Mouse (Mus musculus) forelimb bud, embryonic 11.5 days (tissue): Measurements from ENCODE around the gene Thap2.
A peak's percentile ranks its signal among the peaks of the same experiment; 100 is the strongest.

Experiments
- DNase-seq: peaks from one replicate; pipeline ENCODE4 v3.0.0-alpha.2; 2012; ENCODE audit warnings: low read depth, low spot score

Gene Thap2

DNA sequence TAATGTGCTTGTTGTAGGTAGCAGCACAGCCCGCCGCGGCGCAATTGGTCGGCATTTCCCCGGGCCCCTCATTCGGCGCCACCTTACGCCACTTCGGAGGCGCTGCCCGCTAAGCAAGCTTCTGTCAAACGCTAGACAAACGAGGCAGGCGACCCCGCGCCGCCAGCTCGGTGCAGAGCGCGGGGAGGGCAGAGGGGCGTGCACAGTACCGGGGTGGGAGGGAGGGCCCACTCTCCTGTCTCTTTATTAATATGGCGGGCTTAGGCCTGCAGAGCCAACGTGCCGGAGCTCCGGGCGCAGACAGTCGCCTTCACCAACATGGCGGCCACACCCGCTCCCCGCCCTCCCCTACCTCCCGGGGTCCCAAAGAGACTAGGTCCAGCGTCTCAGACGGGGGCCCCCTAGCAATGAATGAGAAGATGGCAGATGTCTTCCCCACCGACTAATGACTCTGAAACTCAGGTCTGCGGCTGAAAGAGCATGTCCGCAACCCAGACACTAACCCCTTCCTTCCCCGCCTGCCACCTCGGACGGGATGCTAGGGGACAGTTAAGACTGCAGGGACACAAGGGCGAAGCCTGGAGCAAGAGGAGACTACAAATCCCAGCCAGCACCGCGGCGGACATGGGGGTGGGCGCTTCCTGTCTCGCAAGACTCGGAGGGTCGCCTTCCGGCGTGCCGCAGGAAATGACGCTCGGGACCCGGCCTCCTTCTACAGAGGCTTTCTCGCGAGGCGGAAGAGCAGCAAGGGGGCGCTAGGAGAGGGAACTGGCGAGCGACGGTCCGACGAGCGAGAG, at the start of gene Thap2, which contains the start of gene Zfc3h1:
Gene Thap2 (minus strand): TSS at position 223 of the 797 bp plus-strand sequence.
Gene Zfc3h1 (plus strand): TSS at position 739 of the 797 bp plus-strand sequence.
- DNase-seq: peak; percentile 99

DNA sequence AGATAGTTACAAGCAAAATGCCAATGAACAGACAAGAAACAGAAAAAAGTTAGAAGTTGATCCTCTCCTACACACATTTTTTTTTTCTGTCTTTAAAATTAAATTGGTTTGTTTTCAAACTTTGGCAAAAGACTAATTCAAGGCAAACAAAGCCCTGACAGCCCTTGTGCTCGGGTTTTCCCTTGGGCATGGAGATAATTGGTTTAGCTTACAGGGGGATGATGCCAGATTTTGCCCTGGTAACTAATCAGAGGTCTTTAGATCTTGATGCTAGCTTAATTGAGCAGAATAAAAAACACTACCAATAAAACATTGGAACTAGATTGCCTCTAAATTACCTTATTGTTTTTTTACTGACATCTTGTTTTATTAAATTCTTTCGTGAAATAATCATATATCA, 41.1 kb upstream of the Thap2 start:
- DNase-seq: no peak

DNA sequence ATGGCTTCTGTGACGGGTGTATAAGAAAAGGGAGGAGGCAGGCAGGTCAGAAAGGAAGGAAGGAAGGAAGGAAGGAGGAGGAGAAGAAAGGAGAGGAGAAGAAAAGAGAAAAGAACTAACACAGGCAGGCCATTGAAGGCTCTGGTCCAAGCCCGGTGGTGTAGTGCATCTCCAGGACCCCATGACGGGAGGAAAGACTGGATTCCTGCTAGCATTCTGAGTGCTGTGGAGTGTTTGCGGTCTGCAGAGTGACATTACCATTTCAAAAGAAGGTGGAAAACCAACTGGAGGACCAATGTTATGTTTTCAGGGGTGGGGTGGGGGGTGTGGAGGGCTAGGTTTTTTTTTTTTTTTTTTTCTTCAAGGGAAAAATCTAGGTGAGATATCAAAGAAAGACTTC, 37.7 kb upstream of the Thap2 start:
- DNase-seq: no peak

DNA sequence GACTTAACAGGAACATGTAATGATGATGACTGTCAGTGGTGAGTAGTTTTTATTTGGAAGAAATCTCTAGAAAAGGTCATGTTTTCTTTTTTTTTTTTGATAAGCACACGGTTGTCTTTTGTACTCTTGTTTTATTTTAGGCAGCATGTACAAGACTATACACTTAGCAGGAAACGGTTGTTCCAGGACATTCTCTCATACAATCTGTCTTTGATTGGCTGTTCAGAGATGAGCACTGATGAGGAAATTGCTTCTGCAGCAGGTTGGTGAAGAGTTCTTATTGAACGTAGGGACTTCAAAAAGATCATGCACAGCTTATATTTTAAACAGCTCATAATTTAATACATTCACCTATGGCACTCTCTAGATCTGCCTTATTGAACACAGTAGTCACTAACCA, 29.8 kb upstream of the Thap2 start:
- DNase-seq: no peak

DNA sequence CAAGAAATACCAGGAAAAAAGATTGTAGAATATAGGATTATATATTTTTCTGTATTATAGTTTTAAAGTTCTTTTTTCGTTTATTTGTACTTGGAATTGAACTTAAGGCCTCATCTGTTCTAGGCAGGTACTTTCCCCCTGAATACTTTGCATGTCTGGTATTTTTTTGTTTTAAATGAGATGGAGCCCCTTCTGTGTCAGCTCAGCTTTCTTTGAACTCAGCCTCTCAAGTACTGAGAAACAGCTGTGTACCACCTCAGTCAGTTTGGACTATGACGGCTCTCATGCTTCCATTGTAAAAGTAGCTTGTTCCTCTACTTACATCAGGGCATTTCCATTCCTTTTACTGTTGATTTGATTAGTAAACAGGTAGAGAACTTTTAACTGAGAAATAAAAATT, 29.3 kb upstream of the Thap2 start:
- no peak for DNase-seq

DNA sequence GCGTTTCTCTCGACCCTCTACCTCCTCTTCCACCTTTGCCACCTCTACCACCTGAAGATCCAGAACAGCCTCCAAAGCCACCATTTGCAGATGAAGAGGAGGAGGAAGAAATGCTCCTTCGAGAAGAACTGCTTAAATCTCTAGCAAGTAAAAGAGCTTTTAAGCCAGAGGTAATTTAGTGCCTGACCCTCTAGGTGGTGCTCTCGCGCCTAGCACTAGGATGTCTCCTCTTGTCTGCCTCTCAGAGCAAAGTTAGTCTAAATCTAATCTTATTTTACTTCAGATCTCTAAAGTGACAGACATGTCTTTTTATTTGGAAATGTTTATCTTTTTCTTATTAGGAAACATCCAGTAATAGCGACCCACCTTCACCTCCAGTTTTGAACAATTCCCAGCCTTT, 22.1 kb upstream of the Thap2 start:
- DNase-seq: peak; percentile 62

DNA sequence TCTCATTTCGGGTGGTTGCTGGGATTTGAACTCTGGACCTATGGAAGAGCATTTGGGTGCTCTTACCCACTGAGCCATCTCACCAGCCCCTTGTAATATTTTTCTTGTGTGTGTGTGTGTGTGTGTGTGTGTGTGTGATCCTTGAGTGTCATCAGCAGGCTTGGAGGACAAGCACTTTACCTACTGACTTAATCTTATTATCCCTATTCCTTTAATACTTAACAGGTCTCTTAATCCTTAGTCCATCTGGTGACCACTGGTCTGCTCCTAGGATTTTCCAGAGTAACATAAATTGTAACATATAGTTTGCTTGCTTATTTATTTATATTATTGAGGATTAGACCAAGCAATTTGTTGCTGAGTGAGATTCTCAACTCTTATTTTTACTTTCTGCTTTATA, 7.7 kb upstream of the Thap2 start:
- DNase-seq: no peak

DNA sequence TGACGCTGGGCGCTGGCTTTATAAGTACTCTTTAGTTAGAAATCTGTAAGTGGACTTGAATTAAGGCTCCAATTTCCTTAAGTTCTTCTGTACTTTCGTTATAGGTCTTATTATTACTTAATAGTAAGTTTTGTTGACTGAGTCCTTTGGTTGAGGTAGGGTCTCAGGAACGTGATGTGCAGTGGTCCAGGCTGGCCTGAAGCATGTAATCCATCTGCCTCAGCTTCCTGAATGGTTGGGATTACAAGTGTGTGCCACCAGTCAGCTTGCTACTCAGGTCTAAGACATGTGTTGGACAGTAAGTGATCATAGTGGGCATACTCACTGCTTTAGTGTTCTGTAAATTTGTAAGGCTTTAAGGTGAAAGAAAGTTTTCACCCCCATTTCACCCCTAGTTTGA, 6.8 kb upstream of the Thap2 start:
- no peak for DNase-seq

DNA sequence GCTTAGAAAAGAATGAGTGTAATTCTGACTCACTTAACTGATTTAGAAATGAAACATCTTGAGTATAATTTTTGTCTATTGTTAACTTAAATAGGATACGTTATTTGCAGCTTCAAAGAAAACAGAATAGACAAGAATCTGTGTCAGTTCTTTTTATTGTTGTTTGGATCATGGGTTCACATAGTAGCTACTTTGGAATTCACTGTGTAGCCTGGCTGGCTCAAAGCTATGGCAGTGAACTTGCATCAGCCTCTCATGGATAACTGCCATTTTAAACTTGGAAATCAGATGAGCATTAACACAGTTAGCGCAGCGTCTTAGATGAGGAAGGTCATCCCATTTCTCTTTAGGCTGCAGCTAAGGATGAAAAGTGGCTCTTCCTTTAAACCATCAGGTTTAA, 3.6 kb upstream of the Thap2 start:
- no peak for DNase-seq

DNA sequence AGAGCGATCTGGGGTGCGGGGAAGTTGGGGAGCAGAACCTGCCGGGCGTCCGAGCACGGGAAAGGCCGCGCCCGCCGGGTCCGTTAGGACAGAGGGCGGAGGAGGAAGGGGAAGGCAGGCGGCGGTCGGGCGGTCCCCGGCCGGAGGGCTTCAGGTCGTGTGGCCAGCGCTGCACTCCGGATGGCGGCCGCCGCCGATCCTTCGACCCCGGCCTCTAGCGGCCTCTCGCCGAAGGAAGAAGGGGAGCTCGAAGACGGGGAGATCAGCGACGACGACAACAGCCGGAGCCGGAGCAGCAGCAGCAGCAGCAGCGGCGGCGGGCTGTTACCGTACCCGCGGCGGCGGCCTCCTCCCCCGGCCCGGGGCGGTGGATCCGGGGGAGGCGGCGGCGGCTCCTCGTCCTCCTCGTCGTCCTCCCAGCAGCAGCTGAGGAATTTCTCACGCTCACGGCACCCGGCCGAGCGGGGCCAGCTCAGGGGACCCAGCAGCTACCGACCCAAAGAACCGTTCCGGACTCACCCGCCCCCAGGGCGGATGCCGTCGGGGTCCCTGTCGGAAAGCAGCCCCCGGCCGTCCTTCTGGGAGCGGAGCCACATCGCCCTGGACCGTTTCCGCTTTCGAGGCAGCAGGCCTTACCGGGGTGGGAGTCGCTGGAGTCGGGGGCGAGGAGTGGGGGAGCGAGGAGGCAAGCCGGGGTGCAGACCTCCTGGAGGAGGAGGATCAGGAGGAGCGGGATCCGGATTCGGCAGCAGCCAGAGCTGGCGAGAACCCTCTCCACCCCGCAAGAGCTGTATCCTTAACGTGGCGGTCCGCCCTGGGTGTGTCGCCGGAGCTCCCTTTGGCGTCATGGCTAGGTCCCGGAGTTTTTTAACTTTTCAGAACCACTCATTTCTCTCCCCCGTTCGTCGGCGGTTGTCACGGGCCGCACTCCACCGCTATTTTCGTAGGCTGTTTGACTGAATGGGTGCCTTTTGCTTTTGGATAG, 1.1 kb upstream of the Thap2 start:
- peak; percentile 49 for DNase-seq

DNA sequence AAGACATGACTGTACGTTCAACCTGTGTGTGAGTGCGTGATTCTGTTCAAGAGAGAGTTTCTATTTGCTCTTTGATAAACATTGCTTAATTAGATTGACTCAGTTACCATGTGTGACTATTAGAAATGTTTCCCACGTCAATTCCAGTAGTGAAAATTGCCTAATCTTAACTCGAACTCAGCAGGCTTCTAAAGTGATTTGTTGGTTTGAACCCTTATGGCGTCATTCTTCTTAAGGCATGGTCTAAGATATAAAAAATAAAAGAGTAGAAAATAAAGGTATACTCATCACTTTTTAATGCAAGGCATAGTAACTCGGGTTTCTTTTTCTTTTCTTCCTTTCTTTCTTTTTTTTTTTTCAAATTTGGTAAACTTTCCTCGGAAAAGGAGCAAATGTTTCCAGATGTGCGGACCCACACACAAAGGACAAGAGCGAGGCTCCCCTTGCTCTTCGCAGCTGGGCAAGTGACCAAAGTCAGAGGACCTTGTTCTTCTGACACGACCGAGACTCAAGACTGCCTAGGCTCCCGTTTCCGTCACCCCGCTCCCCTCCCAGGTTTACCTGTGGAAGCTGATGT, 511 bp downstream of the Thap2 start:
- DNase-seq: peak; percentile 7

DNA sequence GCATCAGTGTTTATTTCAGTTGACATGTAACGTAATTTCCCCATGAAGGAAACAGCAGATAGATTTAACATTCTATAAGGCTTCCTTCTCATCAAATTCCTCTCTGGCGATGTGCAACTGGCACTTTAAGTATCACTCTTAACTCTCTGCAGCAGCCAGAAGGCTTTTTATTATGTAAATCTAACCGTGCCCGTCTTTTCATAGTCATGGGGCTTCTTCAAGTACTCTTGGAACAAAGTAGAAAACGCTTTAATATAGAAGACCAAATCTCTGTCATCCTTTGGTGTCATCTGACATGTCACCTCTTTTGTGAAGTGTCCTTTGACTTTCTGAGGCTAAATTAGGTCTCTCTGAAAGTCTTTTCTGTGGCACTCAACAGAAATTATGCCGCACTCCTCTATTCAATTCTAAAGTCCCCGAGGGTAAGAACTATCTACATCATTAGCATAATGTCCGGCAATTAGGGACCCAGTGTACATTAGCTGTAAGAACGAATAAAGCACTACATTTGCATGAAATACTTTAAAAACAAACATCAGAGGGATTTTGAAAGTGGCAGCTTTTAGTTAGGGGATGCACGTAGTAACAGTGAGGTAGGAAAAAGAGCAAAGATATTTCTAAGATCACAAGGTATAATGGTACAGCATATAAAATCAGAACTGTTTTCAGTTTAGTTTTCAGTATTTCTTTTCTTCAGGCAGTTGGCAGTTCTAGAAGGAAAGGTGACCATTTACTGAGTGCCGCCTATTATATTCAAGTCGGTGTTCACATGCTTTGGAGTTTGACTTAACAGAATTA, 1.2 kb downstream of the Thap2 start:
- DNase-seq: no peak

DNA sequence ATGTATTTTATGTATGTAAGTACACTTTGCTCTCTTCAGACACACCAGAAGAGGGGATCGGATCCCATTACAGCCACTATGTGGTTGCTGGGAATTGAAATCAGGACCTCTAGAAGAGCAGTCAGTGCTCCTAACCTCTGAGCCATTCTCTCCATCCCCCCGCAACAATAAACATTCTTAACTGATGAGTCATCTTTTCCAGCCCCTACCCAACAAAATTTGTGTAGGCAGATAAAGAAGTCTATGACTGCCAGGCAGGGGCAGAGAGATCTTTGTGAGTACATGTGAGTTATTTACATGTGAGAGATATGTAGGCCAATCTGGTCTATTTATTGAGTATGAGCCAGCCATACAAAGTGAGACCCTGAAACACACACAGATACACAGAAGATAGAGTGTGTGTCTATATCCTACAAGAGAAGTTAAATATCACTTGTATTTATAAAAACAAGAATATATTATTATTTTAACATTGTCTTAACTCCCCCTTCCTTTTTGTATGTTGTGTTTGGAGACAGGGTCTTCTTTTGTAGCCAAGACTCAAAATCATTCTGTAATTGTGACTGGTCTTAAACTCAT, 2.6 kb downstream of the Thap2 start:
- DNase-seq: no peak

DNA sequence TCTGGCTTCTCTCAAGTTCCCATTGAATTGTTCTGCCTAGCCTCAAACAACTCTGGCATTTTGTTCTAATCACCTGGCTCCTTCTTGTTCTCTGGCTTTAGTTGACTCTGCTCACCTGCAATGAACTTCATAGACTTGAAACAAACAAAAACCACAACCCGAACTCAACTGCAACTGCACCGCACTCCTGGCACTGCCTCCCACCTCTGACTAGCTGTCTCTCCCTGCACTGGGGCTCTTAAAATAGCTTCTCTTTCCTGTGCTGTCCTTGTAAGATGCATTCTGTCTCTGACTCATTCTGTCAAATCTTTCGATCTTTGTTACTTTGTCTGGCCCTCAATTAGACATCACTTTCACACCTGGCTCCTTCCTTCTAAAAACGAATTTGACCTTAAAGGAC, 21.1 kb downstream of the Thap2 start:
- DNase-seq: no peak

DNA sequence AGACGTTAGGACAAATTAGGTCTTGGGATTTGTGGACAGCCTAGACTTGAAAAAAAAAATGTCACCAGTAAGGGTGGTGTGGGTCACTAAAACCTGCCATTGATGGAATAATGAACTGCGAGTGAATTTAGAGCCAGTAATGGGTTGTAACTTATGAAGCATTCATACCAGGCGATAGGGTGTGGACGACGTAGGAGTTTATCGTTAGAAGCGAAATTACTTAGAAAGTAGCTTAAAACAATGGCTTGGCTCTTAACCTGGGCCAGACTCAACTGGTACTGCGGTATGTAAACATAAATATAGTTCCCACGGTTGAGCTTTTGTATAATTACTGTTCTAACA, 21.6 kb downstream of the Thap2 start:
- no peak for DNase-seq

DNA sequence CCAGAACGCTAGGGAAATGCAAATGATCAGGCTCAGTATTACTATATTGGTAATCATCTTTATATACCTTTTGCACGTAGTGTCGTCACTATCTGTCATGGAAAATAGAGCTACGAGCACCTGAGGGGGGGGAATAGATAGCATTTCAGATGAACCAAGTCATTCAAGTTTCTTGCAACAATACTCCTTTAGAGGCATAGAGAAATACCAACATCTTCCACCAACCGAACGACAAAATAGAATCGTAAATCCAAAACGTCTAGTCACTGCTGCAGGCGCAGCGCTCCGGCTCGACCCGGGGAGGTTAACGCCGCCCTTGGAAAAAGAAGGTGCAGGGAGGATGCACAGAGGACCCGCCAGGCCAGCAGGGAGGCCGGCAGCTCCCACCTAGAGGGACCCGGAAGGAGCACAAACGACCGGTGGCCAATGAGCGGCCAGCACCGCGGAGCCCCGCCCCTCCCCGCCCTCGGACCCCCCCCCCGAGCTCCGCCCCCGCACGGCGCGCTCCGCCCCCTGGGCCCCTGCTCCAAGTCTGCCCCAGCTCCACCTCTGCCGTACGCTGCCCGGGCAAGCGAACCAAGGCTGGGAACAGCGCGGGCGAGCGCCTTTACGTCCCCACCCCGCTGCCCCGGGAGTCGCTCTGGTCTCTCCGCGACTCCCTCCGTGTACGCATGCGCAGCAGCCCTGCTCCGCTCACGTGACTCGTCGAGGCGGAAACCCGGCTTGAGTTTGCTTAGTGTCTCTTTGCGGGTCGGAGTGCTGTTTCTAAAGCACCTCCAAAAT, 22.2 kb downstream of the Thap2 start, which contains the start of gene Tmem19:
Gene Tmem19 (minus strand): TSS at position 662 of the 783 bp plus-strand sequence.
- DNase-seq: peak; percentile 97

DNA sequence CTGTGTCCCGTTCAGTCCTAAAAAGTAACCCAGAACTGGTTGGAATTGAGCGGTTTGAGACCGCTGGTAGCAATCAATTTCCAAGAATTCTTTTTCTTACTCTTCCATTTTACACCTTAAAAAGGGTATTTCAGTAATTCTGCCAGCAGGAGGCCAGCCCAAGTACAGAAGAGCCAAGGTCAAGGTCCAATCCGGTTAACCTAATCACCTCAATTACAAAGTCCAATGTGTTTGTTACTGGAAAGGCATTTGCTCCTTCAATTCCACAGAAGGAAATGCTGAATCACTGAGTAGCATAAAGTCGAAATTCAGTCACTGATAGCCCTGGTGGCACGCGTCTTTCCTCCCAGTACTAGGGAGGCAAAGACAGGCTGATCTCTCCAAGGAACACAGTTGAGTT, 25.2 kb downstream of the Thap2 start:
- DNase-seq: no peak

DNA sequence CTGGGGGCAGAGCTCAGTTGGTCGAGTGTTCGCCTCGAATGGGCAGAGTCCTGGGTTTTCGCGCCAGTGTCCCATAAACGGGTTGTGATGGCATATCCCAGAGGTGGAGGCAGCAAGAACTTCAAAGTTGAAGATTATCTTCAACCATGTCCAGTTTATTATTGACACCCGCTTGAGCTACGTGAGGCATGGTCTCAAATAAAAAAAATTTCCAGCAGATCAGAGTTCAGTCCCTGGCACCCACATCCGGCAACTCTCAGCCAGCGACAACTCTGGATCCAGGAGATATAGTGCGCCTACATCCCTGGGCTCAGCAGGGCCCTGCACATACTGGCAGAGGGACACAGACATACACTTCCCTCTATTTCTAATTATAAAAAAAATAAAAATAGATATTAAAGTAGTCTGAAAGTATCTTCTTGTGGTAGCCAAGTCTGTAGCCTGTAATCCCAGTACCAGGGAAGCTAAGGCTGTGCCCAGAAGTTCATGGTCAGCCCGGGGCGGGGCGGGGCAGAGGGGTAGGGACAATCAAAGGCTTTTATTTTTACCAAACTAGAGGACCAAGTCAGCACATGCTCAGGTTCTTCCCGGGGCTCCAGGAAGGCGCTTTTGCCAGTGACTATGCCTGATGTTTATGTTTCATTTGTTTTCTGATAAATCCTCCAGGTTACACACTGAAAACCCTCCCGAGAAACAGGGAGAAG, 25.9 kb downstream of the Thap2 start:
- DNase-seq: no peak

DNA sequence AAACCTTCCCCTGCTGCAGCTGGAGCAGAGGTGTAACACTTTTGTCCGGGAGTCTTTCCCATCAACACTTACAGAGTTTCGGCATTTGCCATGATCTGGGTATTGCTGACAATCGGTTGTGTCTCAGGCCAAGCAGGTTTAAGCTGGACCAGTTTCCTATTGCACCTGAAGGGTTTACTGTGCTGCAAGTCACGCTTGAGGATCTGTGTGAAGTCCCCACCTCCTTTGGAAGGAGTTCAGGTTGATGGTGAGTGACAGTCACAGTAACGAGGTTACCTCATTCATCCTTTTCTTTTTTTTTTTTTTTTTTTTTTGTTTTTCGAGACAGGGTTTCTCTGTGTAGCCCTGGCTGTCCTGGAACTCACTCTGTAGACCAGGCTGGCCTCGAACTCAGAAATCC, 28.1 kb downstream of the Thap2 start:
- no peak for DNase-seq

DNA sequence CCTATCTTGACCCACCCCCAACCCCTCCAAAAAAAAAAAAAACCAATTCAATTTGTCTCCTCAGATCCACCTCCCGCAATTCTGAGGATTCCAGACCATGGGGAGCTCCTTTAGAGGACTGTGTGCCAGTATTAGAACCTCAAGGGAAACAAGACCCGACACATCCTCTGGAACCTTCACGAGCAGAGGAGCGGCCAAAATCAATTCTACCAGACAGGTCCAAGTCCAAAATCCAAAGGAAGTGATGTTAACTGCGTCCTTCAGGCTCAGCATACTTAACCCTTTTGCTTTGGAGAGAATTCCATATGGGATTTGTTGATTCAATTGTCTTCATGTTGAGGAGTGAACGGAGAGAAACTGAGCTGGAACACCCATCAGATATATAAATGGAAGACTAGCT, 29.2 kb downstream of the Thap2 start:
- no peak for DNase-seq
